Mouse (Mus musculus): Measurements from ENCODE around the gene Map4. TPM values are rescaled to one million over a fixed set of nuclear protein-coding genes. Genes with fewer than 3 reads are reported as not detected.

Map4 gene
- polyA plus RNA-seq, 1 experiment from 2014 or later: 64.9 TPM

DNA sequence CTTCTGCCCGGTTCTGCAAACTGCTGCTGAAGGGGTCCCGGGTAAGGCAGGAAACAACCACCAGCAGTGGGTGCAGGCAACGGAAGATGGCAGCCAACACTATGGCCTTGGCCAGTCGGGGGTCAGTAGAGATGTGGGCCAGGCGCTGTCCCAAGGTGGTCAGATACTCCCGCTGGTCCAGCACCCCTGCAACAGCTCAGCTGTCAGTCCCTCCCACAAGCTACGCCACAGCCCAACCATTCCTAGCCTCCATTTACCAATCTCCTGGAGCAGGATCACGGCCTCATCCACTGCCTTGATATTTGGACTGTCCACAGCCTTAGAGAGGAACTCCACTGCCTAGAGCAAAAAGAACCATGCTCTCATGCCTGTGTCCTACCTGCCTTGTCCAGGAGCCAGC lies 154.4 kb downstream of the Map4 start:
- WGBS (ENCODE audit: insufficient replicate concordance): 90% methylated on average over 8 of the region's 8 CpGs
- Histone ChIP-seq H3K27ac (ENCODE audit: low read depth, low read length) (no peak overlapping the region), H3K4me2 (no peak overlapping the region), H3K36me3 (ENCODE audit: control insufficient read depth, insufficient read depth, low read length) (peaks cover 78% of the 10 kb centered on the region), H3K9ac (ENCODE audit: low read depth, low read length) (no peak overlapping the region), H3K27me3 (ENCODE audit: control insufficient read depth, insufficient read depth, low read length) (no peaks in the 10 kb centered on the region), H3K9me3 (replicated peaks; ENCODE audit: control insufficient read depth, low read length) (no peaks in the 10 kb centered on the region), H3K4me3 (ENCODE audit: low read depth, low read length) (no peak overlapping the region), H3K4me1 (ENCODE audit: control insufficient read depth, insufficient read depth, low read length) (0 out of 2 replicates have a peak, but pooled peaks cover 2% of the 10 kb centered on the region)
- ATAC-seq (replicated peaks; ENCODE audit: insufficient number of reproducible peaks, low FRiP score, low TSS enrichment): no peak

DNA sequence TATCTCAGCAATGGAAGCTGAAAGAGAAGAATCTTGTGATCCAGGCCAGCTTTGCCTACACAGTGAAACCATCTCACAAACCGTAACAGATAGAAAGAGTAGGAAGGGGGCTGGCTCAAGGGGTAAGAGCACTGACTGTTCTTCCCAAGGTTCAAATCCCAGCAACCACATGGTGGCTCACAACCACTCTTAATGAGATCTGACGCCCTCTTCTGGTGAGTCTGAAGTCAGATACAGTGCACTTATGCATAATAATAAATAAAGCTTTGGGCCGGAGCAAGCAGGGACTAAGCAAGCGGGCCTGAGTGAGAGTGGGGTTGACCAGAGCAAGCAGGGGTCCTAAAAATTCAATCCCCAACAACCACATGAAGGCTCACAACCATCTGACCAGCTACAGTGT lies 162.0 kb downstream of the Map4 start:
- no peak for ATAC-seq (replicated peaks; ENCODE audit: insufficient number of reproducible peaks, low FRiP score, low TSS enrichment)
- H3K4me2 ChIP-seq: no peak overlapping the region
- no peak overlapping the region for H3K27ac ChIP-seq (ENCODE audit: low read depth, low read length)
- no peak overlapping the region for H3K9ac ChIP-seq (ENCODE audit: low read depth, low read length)
- no peaks in the 10 kb centered on the region for H3K9me3 ChIP-seq (replicated peaks; ENCODE audit: control insufficient read depth, low read length)
- H3K36me3 ChIP-seq (ENCODE audit: control insufficient read depth, insufficient read depth, low read length): peaks cover 57% of the 10 kb centered on the region
- H3K4me1 ChIP-seq (ENCODE audit: control insufficient read depth, insufficient read depth, low read length): no peaks in the 10 kb centered on the region
- no peak overlapping the region for H3K4me3 ChIP-seq (ENCODE audit: low read depth, low read length)
- H3K27me3 ChIP-seq (ENCODE audit: control insufficient read depth, insufficient read depth, low read length): no peaks in the 10 kb centered on the region
- 80% methylated on average over 4 of the region's 4 CpGs for WGBS (ENCODE audit: insufficient replicate concordance)

DNA sequence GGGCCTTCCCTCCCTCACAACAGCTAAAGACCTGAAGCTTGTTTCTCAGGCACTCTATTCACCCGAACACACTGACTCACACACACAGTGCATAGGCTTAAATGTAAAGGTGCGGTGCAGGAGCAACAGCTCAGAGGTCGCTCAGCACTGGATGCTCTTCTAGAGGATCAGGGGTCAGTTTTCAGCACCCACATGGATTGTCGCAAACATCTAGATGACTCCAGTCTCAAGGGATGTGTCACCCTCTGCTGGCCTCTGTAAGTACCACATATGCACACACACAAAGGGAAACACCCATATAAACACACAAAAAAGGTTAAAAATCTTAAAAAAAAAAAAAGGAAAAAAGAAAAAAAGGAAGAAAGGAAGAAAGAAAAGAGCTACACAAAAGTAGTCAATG lies 163.5 kb downstream of the Map4 start:
- ATAC-seq (replicated peaks; ENCODE audit: insufficient number of reproducible peaks, low FRiP score, low TSS enrichment): no peak
- Histone ChIP-seq H3K27ac (ENCODE audit: low read depth, low read length) (no peak overlapping the region), H3K36me3 (ENCODE audit: control insufficient read depth, insufficient read depth, low read length) (peaks cover 50% of the 10 kb centered on the region), H3K4me3 (ENCODE audit: low read depth, low read length) (no peak overlapping the region), H3K4me1 (ENCODE audit: control insufficient read depth, insufficient read depth, low read length) (no peaks in the 10 kb centered on the region), H3K9ac (ENCODE audit: low read depth, low read length) (no peak overlapping the region), H3K9me3 (replicated peaks; ENCODE audit: control insufficient read depth, low read length) (no peaks in the 10 kb centered on the region), H3K27me3 (ENCODE audit: control insufficient read depth, insufficient read depth, low read length) (no peaks in the 10 kb centered on the region), H3K4me2 (no peak overlapping the region)
- 92% methylated on average over 4 of the region's 4 CpGs for WGBS (ENCODE audit: insufficient replicate concordance)

DNA sequence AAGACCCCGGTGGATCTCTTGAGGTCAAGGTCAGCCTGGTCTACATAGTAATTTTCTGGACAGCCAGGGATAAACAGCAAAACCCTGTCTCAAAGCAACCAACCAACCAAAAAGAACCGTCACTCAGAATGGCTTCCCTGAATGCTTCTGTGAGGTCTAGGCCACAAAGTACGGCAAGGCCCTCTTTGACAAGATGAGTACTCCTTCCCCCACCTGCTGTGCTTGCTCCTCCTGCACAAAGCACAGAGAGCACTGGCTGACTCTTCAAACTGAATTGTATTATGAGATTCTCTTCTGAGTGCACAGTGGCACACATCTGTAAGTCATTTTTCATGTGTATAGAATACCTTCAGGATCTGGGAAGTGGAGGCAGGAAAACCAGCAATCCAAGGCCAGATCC lies 166.5 kb downstream of the Map4 start:
- no peaks in the 10 kb centered on the region for H3K9me3 ChIP-seq (replicated peaks; ENCODE audit: control insufficient read depth, low read length)
- WGBS (ENCODE audit: insufficient replicate concordance): 93% methylated on average over 3 of the region's 3 CpGs
- no peak overlapping the region for H3K4me3 ChIP-seq (ENCODE audit: low read depth, low read length)
- H3K27me3 ChIP-seq (ENCODE audit: control insufficient read depth, insufficient read depth, low read length): no peaks in the 10 kb centered on the region
- peaks cover 3% of the 10 kb centered on the region; the same call in 1 of the 2 replicates for H3K4me1 ChIP-seq (ENCODE audit: control insufficient read depth, insufficient read depth, low read length)
- no peak overlapping the region for H3K27ac ChIP-seq (ENCODE audit: low read depth, low read length)
- no peak overlapping the region for H3K9ac ChIP-seq (ENCODE audit: low read depth, low read length)
- no peak for ATAC-seq (replicated peaks; ENCODE audit: insufficient number of reproducible peaks, low FRiP score, low TSS enrichment)
- peaks cover 23% of the 10 kb centered on the region for H3K36me3 ChIP-seq (ENCODE audit: control insufficient read depth, insufficient read depth, low read length)
- no peak overlapping the region for H3K4me2 ChIP-seq

DNA sequence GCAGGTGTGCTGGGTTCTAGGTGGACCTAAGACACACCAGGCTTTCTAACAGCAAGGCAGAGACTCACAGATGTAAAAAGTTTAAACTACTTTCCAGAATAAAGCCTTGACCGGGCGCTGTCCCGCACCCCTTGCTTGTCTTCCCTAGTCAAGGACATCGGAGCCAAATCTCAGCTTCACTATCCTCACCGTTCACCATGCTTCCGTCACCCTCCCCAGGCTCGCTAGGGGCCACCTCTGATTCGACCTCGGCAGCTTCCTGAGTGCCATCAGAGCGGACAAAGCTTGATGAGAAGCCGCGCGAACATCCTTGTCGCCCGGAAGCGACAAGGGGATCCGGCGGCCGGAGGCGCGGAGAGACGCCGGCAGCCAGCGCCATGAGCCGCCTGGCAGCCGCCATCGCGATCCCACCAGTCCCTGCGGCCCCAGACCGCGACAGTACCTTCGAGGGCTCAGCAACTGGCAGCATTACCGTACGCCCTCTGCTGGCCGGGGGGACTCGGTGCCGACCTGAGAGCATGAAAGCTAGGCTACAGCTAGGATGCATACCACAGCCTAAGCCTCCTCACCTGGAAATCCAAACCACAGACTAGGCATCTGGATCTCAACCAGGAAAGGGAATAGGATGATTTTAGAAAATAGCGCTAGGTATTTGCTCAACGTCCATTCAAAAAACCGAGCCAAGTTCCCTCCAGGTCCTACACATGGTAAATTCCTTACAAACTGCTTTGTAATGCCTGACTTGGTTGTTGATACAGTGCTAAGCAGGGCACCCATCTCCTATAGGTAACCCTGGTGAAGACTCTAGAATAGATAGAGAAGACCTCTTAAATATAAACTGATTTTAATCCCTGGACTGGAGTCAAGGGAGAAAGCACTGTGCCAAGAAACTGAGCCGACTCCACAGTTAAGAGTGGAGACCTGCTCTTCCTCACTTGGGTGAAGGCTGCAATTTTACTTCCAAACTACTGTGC lies 169.7 kb downstream of the Map4 start:
- H3K4me2 ChIP-seq: peak overlapping the region; percentile 85
- WGBS (ENCODE audit: insufficient replicate concordance): 3% methylated on average over 41 of the region's 41 CpGs
- peaks cover 3% of the 10 kb centered on the region; the same call in 1 of the 2 replicates for H3K4me1 ChIP-seq (ENCODE audit: control insufficient read depth, insufficient read depth, low read length)
- peak overlapping the region; percentile 82 for H3K4me3 ChIP-seq (ENCODE audit: low read depth, low read length)
- no peaks in the 10 kb centered on the region for H3K9me3 ChIP-seq (replicated peaks; ENCODE audit: control insufficient read depth, low read length)
- no peaks in the 10 kb centered on the region for H3K27me3 ChIP-seq (ENCODE audit: control insufficient read depth, insufficient read depth, low read length)
- peaks cover 17% of the 10 kb centered on the region for H3K36me3 ChIP-seq (ENCODE audit: control insufficient read depth, insufficient read depth, low read length)
- ATAC-seq (replicated peaks; ENCODE audit: insufficient number of reproducible peaks, low FRiP score, low TSS enrichment): peak; percentile 83
- peak overlapping the region; percentile 89 for H3K9ac ChIP-seq (ENCODE audit: low read depth, low read length)
- no peak overlapping the region; the same call in 1 of the 2 replicates for H3K27ac ChIP-seq (ENCODE audit: low read depth, low read length)

- Histone ChIP-seq H3K36me3 (ENCODE audit: control insufficient read depth, insufficient read depth, low read length) (peaks cover 4% of the 10 kb centered on the region; the same call in 1 of the 2 replicates), H3K4me3 (ENCODE audit: low read depth, low read length) (peak overlapping the region; percentile 85), H3K4me1 (ENCODE audit: control insufficient read depth, insufficient read depth, low read length) (peaks cover 13% of the 10 kb centered on the region), H3K4me2 (peak overlapping the region; percentile 87), H3K9ac (ENCODE audit: low read depth, low read length) (peak overlapping the region; percentile 92), H3K27ac (ENCODE audit: low read depth, low read length) (peak overlapping the region; percentile 90), H3K27me3 (ENCODE audit: control insufficient read depth, insufficient read depth, low read length) (no peaks in the 10 kb centered on the region), H3K9me3 (replicated peaks; ENCODE audit: control insufficient read depth, low read length) (no peaks in the 10 kb centered on the region)
- 13% methylated on average over 10 of the region's 10 CpGs for WGBS (ENCODE audit: insufficient replicate concordance)
- ATAC-seq (replicated peaks; ENCODE audit: insufficient number of reproducible peaks, low FRiP score, low TSS enrichment): no peak
Observed at GRCm38 (mm10) chr9:110116353-110116976, 185.2 kb downstream of the Map4 start.

- ATAC-seq (replicated peaks; ENCODE audit: insufficient number of reproducible peaks, low FRiP score, low TSS enrichment): peak; percentile 95
- WGBS (ENCODE audit: insufficient replicate concordance): 1% methylated on average over 77 of the region's 79 CpGs
- H3K9ac ChIP-seq (ENCODE audit: low read depth, low read length): peak within 1 kb of the TSS; percentile 92
- H3K9me3 ChIP-seq (replicated peaks; ENCODE audit: control insufficient read depth, low read length): no peaks in the 10 kb centered on the region
- H3K4me1 ChIP-seq (ENCODE audit: control insufficient read depth, insufficient read depth, low read length): peaks cover 13% of the 10 kb centered on the region
- no peaks in the 10 kb centered on the region for H3K36me3 ChIP-seq (ENCODE audit: control insufficient read depth, insufficient read depth, low read length)
- peak within 1 kb of the TSS; percentile 85 for H3K4me3 ChIP-seq (ENCODE audit: low read depth, low read length)
- H3K27me3 ChIP-seq (ENCODE audit: control insufficient read depth, insufficient read depth, low read length): no peaks in the 10 kb centered on the region
- peak within 1 kb of the TSS; percentile 87 for H3K4me2 ChIP-seq
- H3K27ac ChIP-seq (ENCODE audit: low read depth, low read length): peak within 1 kb of the TSS; percentile 90
Observed at GRCm38 (mm10) chr9:110116977-110117778, 185.9 kb downstream of the Map4 start, which contains the start of gene Smarcc1. TSS of gene Smarcc1 (plus strand) at chr9:110117708.

GRCm38 (mm10) chr9:110117779-110118139 lies 186.5 kb downstream of the Map4 start, which contains the start of gene Dhx30:
TSS of gene Dhx30 (minus strand) at chr9:110117830.
- peak within 1 kb of the TSS; percentile 92 for H3K9ac ChIP-seq (ENCODE audit: low read depth, low read length)
- no peak for ATAC-seq (replicated peaks; ENCODE audit: insufficient number of reproducible peaks, low FRiP score, low TSS enrichment)
- no peaks in the 10 kb centered on the region for H3K27me3 ChIP-seq (ENCODE audit: control insufficient read depth, insufficient read depth, low read length)
- H3K4me3 ChIP-seq (ENCODE audit: low read depth, low read length): peak within 1 kb of the TSS; percentile 85
- peak within 1 kb of the TSS; percentile 87 for H3K4me2 ChIP-seq
- peak within 1 kb of the TSS; percentile 90 for H3K27ac ChIP-seq (ENCODE audit: low read depth, low read length)
- H3K36me3 ChIP-seq (ENCODE audit: control insufficient read depth, insufficient read depth, low read length): no peaks in the 10 kb centered on the region
- no peaks in the 10 kb centered on the region for H3K9me3 ChIP-seq (replicated peaks; ENCODE audit: control insufficient read depth, low read length)
- peaks cover 13% of the 10 kb centered on the region for H3K4me1 ChIP-seq (ENCODE audit: control insufficient read depth, insufficient read depth, low read length)
- 1% methylated on average over 17 of the region's 17 CpGs for WGBS (ENCODE audit: insufficient replicate concordance)

All from heart, embryonic 11.5 days (tissue).